Mouse (Mus musculus) heart, postnatal 14 days (tissue): ENCODE measurements around the gene Pla2g4f. TPM values are rescaled to one million over a fixed set of nuclear protein-coding genes. Genes with fewer than 3 reads are reported as not detected.

Source experiments
- DNase-seq, 2 experiments: peaks; one replicate each; pipeline ENCODE4 v3.0.0; 2021 to 2022
- intact Hi-C: fragments of 180-260 bp; cut with DNase I; formaldehyde crosslinking; loops from one replicate; pipeline ENCODE4 v1.15.1; 2025
- long read RNA-seq, 2 experiments: library from polyadenylated mRNA; stranded (forward); transcript quantifications; one replicate each; pipeline ENCODE4 v2.0.0; 2021
- total RNA-seq, 2 experiments: library from RNA; stranded (reverse); gene quantifications; 2 replicates each; pipeline ENCODE4 v1.2.3; 2021

Pla2g4f gene
- total RNA-seq, result not detected
- long read RNA-seq, experiment 1, result 0 reads
- long read RNA-seq, experiment 2, result 0 reads

DNA sequence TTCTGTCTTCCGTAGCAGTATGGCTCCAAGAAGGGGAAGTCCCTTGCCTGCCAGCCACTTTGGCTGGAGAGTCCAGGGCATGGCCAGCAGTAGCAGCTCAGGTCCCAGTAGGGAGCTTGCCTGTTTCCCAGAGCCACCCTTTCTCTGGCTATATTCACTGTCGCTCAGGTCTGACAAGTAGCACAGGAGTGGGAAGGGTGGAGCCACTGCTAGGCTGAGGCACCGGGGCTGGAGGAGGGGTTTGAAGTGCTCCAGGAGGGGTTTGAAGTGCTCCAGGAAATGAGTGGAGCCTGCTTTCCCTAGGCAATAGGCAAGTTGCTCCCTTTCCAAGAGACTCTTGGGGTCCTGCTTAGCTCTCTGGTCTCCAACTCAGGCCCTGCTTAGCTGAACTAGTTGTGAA lies at the start of gene Pla2g4f:
TSS of gene Pla2g4f (minus strand) at position 190 of the 400 bp plus-strand sequence.
- intact Hi-C loops, result no loop called here
- DNase-seq, result no peak

DNA sequence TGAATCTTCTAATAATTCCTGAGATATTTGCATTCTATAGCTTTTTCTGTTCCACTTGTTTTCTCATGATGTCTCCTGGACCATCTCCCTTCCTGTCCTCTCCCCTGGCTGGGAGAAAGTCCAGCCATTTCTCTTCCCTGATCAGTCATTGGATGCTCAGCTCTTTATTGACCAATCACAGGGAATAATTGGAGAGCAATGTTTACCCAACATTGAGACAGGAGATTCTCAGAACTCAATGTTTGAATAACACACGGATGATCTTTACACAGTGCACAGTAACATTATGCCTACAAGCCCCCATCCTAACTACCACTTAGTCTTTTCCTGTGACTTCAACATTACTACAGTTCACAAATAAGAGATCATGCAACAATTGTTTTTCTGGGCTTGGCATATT lies 46.5 kb upstream of the Pla2g4f start:
- no peak for DNase-seq
- intact Hi-C loops, result no loop called here

DNA sequence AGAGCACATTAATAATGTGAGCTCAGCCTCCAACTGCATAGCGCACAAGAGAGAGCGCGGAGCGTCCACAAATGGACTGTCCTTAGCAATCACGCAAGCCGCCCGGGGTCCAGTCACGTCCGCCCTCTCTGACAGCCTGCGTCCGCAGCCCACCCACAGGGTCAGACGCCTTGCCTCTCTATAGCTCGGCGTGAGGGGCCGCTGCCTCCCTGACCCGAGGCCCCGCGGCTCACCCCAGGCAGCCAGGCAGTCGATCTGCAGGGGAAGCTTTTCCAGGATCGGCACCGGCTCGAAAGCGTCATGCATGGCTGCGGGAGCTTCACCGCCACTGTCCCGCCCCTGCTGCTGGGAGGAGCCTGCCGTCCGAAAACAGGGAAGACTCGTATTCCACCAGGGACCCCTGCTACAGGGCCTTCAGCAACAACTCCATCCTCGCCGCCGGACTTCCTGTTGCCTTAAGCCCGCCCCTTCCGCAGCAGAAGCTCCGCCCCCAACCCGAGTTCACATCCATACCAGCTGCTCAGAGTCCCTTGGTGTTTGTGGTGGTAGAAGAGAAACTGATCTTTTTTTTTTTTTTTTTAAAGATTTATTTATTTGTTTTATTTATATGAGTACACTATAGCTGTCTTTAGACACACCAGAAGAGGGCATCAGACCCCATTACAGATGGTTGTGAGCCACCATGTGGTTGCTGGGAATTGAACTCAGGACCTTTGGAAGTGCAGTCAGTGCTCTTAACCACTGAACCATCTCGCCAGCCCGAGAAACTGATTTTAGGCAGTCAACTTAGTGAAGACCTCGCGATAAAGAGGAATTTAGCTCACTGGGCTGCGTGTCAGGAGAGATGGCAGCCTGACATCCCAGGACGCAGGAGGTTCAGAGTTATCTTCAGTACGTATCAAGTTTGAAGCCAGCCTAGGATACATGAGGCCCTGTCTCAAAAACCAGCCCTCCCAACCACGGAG lies 39.0 kb upstream of the Pla2g4f start, which contains the start of gene Vps39:
TSS of gene Vps39 (minus strand) at position 456 of the 965 bp plus-strand sequence.
- intact Hi-C loops, result no loop called here
- DNase-seq, result peak; percentile 85 to 92

DNA sequence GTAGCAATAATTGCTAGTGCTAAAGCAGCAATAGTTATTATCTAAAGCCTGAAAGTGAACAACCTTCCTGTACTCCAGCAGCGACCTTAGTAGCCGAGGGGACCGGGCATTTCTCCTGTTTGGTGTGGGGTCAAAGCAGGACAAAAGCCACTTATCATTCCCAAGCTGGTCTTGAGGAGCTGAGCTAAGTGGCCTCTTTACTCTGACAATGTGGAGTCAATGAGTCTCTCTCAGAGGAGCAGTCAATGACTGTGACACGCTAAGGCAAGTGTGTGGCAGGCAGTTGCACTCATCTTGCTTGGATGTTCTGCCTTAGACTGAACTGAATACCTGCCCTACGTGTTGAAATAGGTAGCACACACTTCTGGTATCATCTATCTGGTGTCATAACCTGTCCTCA lies 37.4 kb upstream of the Pla2g4f start:
- intact Hi-C loops, result no loop called here
- no peak for DNase-seq

DNA sequence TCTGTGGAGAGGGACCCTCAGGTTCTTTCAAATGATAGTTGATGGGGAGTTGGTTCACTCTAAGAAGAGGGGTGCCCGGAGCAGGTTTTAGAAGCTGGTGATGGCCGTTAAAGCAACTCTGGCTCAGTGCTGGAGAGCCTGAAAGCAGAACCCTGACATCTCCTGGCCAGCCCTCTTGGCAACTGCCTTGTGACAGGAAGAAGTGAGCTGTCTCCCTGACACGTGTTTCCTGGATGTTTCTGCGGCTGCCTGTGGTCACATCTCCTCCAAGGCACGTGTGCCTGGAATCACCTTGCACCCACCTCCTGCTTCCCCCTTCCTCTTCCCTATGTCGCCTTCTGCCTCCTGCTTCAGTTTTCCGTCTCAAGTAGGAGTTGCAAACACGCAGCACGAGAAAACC lies 34.2 kb upstream of the Pla2g4f start:
- peak; percentile 27 to 34 for DNase-seq
- intact Hi-C loops, result no loop called here

DNA sequence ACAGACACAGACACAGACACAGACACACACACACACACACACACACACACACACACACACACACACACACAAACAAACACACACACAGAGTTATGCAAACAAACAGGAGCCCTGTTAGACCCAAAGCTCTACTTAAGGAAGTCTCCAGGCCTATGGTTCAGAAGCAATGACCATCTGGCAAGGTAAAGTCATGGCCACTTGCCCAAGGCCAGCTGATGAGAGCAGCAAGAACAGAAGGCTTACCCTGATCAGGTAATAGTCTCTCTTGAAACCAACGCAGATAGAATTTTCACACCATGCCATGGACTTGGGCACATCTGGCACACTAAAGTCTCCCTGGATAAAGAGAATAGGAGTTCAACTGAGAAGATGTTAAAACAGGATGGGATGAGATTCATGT lies 27.8 kb upstream of the Pla2g4f start:
- intact Hi-C loops, result no loop called here
- no peak for DNase-seq

DNA sequence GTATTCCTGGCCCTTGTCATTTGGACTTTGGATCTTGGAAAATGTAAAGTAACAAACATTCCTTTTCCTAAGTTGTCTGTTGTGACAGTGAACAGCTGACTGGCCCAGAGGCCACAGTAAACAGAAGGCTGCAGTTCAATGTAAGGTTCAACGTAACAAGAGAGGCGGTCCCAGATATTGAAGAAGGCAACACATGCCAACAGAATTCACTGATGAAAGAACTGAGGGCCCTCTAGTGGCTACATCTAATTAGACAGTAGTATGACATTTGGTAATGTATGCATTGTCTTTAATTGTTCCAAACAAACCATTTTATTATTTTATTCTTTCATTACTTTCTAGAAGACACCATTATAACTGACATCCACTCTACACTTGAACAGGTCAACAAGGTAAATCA lies 23.9 kb upstream of the Pla2g4f start:
- intact Hi-C loops, result no loop called here

DNA sequence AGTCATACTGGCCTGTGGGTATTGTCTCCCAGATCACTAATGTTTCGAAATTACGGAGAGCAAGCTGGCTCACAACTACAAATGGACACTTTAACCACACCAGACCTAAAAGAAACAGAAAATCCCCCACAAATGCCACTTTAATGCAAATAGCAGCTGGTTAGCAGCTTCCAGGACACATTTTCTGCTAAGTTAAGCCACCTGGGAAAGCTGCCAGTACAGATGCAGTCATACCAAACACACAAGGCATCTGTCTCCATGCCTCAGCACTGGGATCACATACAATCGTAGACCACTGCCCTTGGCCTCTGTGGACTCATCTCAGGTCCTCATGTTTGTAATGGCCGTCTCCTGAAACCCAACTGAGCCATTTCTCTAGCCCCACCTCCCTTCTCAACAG lies 17.6 kb upstream of the Pla2g4f start:
- intact Hi-C loops, result no loop called here

More for the DNA sequence above, 23.9 kb upstream of the Pla2g4f start:
- no peak for DNase-seq

DNA sequence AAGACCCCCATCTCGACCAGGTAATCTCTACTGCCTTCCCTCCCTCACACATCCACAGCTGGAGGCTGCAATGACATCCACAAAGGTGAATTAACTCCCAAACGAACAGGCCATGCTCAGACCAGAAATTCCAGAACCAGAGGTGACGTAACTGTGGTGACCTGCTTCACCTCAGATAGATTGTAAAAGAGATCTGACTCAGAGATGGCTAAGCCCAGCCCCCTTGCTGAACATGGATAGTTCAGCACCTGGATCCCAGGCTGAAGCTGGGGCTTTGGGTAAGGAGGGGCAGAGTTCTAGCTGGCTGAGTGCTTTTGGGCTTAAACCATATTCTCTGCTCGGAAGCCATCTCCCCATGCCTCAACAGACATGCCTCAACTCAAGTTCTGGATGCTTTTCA lies 1.1 kb upstream of the Pla2g4f start:
- no peak for DNase-seq
- intact Hi-C loops, result no loop called here

More for the DNA sequence above, 17.6 kb upstream of the Pla2g4f start:
- DNase-seq, result no peak

DNA sequence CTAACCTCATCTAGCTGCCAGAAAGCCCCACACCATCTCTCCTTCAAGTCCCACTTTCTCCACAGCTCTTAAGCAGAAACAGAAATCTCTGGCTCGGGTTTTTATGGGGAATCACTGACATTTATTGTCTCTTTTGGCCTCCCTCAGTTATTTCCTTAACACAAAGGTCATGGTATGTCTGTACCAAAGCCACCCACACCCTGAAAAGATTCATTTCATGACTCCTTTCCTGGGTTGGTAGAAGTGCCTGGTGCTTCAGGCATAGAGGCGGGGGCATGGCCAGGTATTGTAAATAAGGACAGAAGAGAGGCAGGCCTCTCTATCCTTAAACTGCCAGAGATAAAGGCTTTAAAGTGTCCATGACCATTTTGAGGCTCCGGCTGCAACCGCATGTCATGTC lies 522 bp upstream of the Pla2g4f start:
- intact Hi-C loops, result no loop called here
- DNase-seq, result no peak

DNA sequence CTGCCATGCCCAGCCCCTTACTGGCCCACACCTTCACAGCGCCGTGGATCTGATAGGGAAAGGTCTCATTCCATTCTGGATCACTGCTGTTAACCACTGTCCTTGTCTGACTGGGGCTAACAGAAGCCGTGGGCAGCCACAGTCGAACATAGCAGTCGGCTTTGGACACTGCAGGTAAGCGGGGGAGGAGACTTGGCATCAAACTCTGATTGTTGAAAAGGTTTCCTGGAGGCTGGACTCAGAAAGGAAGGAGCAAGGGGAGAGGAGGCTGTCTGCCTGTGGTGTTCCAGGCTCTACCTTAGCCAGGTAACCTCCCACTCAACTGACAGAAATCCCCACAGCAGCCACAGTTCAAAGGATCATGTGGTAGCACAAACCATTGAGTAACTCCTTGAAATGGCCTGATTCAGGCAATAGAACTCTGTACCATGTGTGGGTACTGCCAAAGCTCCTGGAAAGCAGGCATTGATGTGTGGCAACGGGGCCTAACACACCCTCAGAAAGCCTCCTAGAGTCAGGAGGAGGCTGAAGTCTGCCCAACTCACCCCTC lies 1.6 kb downstream of the Pla2g4f start:
- DNase-seq, result no peak
- intact Hi-C loops, result no loop called here

DNA sequence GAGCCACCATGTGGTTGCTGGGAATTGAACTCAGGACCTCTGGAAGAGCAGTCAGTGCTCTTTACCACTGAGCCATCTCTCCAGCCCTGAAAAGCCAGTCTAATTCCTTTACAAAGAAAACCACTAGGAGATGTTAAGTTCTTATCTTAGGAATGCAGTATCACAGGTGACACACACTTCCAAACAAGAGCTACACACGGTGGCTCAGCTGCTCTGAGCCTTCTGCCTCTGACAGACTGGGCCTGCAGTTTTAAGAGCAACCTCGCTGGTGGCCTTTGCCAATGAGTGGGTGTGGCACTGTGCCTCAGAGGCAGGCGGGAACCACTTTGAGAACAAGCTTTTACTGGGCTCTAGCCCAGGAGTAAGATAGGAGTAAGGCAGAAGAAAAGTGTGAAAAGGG lies 9.9 kb downstream of the Pla2g4f start:
- DNase-seq, result peak in 1 of 2 experiments; percentile 28

DNA sequence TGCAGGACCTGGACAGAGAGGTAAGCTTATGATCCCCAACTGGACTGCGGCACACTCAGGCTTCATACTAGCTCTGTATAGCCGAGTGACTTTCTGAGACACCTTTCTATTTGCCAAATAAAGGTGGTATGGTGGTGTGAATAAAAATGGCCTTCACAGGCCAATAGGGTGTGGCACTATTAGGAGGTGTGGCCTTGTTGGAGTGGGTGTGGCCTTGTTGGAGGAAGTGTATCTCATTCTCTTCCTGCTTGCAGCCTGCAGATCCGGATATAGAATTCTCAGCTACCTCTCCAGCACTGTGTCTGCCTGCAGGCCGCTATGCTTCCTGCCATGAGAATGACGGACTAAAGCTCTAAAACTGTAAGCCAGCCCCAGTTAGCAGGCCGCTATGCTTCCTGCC lies 12.9 kb downstream of the Pla2g4f start:
- intact Hi-C loops, result no loop called here
- no peak for DNase-seq

More for the DNA sequence above, 9.9 kb downstream of the Pla2g4f start:
- intact Hi-C loops, result no loop called here

DNA sequence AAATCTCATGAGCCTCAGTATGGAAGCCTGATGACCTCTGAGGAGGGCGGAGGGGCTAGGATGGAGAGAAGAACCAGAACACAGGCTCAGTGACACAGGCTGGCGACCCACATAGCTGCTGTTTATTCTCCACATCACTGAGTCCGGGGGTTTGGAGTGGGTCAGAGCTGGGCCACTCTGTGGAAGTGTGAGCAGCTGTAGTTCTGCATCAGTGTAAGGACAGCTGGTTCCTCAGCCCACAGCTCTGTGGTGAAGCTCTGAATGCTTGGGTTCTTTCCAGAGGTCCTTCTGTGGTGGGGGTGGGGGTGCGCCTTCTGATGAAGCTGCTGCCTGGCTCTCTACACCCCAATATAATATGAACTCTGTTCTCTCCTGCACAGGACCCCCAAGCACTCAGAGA lies 14.1 kb downstream of the Pla2g4f start:
- no peak for DNase-seq
- intact Hi-C loops, result no loop called here

DNA sequence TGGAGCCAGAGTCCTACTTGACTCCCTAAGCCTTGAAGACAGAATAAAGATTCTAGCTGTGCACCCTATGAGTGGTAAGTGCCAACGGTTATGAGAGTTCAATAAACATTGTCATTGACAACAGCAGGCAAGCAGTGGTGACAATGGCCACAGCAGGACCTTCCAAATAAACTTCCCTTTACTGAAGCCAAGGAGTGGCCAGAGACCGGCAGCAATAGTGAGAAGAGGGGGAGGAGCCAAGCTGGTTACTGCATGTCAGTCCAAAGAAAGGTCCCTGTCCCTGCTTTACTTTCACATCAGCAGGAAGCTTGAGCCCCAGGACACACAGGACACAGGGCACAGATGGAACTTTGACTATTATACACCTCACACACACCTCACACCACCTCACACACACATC lies 17.8 kb downstream of the Pla2g4f start:
- intact Hi-C loops, result no loop called here
- DNase-seq, result no peak

DNA sequence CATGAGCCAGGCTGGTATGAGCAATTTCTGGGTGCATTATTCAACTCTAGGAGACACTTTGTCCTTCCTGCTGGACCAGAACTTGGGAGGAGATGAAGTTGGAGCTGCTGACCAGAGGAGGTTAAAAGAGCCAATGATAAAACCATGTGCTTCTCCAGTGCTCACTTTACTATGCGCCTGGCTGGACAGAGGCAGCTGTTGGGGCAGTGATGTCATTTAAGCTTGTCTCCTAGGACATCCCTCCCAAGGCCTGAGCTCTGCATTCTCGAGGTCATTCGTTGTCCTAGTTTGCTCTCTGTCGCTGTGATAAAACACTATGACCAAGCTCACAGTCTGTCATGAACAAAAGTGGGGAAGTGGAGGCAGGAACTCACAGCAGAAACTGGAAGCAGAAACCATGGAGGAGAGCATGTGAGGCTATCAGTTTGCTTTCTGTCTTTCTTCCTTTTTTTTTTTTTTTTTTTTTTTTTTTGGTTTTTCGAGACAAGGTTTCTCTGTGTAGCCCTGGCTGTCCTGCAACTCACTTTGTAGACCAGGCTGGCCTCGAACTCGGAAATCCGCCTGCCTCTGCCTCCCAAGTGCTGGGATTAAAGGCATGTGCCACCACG lies 22.4 kb downstream of the Pla2g4f start:
- intact Hi-C loops, result no loop called here
- DNase-seq, result no peak

DNA sequence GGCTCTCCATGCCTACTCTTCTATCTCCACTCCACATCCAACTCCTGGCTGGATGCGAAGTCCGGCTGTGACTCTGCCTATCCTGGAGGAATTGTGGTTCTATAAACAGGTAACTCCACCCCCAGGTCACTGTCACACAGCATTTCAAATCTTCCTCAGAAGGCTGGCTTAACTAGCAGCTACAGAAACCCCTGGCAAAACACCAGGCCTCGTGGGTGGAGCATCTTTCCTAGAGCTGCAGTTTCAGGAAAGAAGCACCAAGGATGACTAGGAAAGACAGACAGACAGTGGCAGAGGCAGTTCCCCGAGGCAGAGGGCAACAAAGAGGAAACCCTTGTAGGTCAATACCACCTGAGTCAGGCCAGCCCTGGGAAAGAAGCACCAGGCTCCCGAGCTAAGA lies 25.0 kb downstream of the Pla2g4f start, which contains the start of gene Pla2g4d:
TSS of gene Pla2g4d (minus strand) at position 203 of the 400 bp plus-strand sequence.
- no peak for DNase-seq
- intact Hi-C loops, result no loop called here

DNA sequence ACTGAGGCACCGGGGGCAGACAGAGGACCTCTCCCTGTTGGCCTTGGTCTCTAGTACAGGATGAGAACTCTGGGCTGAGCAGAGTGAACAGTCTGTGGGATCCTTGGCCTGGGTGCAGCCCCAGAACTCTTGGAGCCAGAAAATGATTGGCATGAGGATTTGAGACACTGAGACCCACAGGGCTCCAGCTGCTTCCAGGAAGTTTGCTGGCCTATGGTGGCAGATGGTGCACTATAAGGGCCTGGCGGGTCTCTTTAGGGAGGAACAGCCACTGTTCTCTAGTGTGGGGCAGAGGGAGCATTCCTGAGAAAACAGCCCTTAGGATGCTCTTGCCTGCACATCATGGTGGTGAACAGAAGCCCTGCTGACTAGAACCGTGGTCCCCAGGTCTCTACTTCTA lies 25.6 kb downstream of the Pla2g4f start:
- DNase-seq, result no peak
- intact Hi-C loops, result no loop called here

DNA sequence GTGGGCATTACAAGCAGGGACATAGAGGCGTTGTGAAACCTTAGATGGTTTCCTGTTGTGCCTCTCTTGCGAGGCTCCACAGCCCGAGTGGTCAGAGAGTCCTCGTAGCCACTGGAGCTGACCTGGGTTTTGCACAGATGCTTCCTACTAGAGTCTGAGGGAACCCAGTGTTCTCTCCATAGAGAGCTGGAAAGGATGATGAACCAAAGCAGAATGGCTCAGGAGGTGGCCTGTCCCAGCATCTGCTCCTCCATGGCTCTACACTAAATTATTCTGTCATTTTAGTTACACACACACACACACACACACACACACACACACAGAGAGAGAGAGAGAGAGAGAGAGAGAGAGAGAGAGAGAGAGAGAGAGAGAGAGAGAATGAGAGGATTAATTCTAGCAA lies 28.3 kb downstream of the Pla2g4f start:
- intact Hi-C loops, result no loop called here
- no peak for DNase-seq

DNA sequence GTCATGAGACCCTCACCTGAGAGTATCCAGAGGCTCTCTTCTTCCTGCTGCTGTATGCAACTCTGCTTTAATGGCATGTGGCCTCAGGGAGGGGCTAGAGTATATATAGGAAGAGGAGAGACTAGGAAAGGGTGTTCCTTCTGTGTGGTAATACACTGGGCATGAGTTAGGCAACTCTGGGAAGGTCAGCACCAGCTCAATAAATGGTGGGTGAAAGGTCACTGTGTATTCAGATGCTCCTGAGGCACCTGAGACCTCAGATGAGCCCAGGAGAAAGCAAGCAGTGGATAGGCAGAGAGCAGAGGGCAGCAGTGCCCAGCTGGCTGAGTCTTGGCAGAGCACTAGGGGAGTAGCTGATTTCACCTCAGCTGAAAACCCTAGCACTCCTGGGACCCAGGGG lies 29.3 kb downstream of the Pla2g4f start:
- no peak for DNase-seq
- intact Hi-C loops, result loop anchor here (5.0 kb wide), 1 partner anchor 112 kb away; no protein-coding TSS in a partner anchor

DNA sequence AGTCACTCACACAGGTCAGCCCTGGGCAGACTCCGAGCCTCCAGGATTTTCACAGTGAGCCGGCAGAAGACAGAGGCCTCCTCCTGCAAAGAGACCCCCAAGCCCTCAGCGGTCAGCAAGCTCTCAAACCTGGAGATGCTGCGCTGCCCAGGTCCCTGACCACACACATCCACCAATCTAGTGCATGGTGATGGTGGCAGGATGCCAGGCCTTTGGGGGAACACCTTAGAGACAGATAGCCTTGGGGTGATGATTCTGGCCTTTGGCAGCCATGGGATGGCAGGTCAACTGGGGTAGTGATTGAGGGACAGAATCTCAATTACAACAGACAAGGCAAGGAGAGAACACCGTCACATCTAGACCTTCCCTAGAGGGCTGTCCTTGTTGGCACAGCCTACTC lies 29.9 kb downstream of the Pla2g4f start:
- DNase-seq, result no peak
- intact Hi-C loops, result loop anchor here (5.0 kb wide), 1 partner anchor 112 kb away; no protein-coding TSS in a partner anchor
